Mouse (Mus musculus): Measurements from ENCODE around the gene Neu2. TPM values are rescaled to one million over a fixed set of nuclear protein-coding genes. Genes with fewer than 3 reads are reported as not detected.

Gene Neu2
- polyA plus RNA-seq, 1 experiment from 2014 or later: not detected

- WGBS: 89% methylated on average over 6 of the region's 6 CpGs
Observed at GRCm38 (mm10) chr1:87645748-87646147, 136.1 kb downstream of the Neu2 start.

More at GRCm38 (mm10) chr1:87645748-87646147, 136.1 kb downstream of the Neu2 start:
- Histone ChIP-seq H3K27ac (no peak overlapping the region), H3K36me3 (no peaks in the 10 kb centered on the region), H3K4me3 (no peak overlapping the region), H3K27me3 (ENCODE audit: low read depth, poor library complexity, severe bottlenecking) (no peaks in the 10 kb centered on the region), H3K4me1 (peaks cover 9% of the 10 kb centered on the region; the same call in 1 of the 2 replicates), H3K9me3 (replicated peaks) (no peaks in the 10 kb centered on the region)
- no peak for DNase-seq (ENCODE audit: low spot score)

Other genes with a start within 250 kb of the Neu2 start
- 0.10 and 0.11 TPM in 2 replicates for gene Efhd1, start 245.5 kb upstream of the Neu2 start, polyA plus RNA-seq (2016; fragmentation: Nextera tagmentation; extraction: Ambion mirVana)
- 45.2 and 49.1 TPM in 2 replicates for gene Gigyf2, start 182.9 kb upstream of the Neu2 start, polyA plus RNA-seq (2016; fragmentation: Nextera tagmentation; extraction: Ambion mirVana)
- gene Kcnj13, start 115.2 kb upstream of the Neu2 start, polyA plus RNA-seq (2016; fragmentation: Nextera tagmentation; extraction: Ambion mirVana): 0.65 and 0.71 TPM in 2 replicates
- gene Snorc, start 39.6 kb upstream of the Neu2 start, polyA plus RNA-seq (2016; fragmentation: Nextera tagmentation; extraction: Ambion mirVana): not detected in 2 replicates
- gene Ngef, start 64.0 kb downstream of the Neu2 start, polyA plus RNA-seq (2016; fragmentation: Nextera tagmentation; extraction: Ambion mirVana): 0.23 and 0.35 TPM in 2 replicates
- 2.0 and 3.9 TPM in 2 replicates for gene Inpp5d, start 110.4 kb downstream of the Neu2 start, polyA plus RNA-seq (2016; fragmentation: Nextera tagmentation; extraction: Ambion mirVana)
- 36.5 and 38.2 TPM in 2 replicates for gene Atg16l1, start 246.0 kb downstream of the Neu2 start, polyA plus RNA-seq (2016; fragmentation: Nextera tagmentation; extraction: Ambion mirVana)